Mouse (Mus musculus) embryo, embryonic 11.5 days (tissue): ENCODE measurements around the gene Cldn2.

ENCODE experiments used
- DNase-seq: peaks from one replicate; pipeline ENCODE4 v3.0.0-alpha.2; 2012; ENCODE audit warnings: low read depth, low spot score

The Cldn2 gene

GRCm38 (mm10) chrX:139807391-139807790 lies 6.8 kb downstream of the Cldn2 start:
- no peak for DNase-seq

DNA sequence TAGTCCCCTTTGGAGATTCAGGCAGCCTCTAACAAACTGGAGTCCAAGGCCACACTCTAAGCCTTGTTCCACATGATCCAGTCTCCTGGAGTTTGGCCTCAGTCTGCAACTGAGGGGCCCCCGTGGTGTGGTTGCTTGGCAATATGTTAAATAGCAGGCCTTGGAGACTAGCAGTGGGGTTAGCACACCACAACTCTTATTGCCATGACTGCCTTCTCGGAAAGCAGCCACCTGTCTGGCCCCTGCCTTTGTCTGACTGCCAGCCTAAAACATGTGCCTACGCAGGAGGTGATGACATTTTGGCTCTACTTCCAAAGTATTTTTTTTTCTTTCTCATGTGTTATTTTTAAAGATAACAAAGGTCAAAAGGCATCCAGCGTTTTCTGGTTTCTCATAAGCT lies 7.5 kb downstream of the Cldn2 start:
- DNase-seq, result no peak

DNA sequence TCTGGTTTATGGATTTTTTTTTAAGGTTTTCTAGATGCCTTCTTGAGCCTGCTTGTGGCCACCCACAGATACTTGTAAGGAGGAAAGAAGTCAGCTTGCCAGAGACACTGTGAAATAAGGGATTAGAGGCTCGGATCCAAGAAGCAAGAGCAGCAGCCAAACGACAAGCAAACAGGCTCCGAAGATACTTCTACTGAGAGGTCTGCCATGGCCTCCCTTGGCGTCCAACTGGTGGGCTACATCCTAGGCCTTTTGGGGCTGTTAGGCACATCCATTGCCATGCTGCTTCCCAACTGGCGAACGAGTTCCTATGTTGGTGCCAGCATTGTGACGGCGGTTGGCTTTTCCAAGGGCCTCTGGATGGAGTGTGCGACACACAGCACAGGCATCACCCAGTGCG lies 7.9 kb downstream of the Cldn2 start:
- no peak for DNase-seq

- DNase-seq, result no peak
These were observed 12.1 kb downstream of the Cldn2 start for GRCm38 (mm10) chrX:139812636-139813298.

- DNase-seq, result no peak
These were observed 12.8 kb downstream of the Cldn2 start for GRCm38 (mm10) chrX:139813299-139814002.

- DNase-seq, result no peak
These were observed 13.5 kb downstream of the Cldn2 start for GRCm38 (mm10) chrX:139814018-139814635.

DNA sequence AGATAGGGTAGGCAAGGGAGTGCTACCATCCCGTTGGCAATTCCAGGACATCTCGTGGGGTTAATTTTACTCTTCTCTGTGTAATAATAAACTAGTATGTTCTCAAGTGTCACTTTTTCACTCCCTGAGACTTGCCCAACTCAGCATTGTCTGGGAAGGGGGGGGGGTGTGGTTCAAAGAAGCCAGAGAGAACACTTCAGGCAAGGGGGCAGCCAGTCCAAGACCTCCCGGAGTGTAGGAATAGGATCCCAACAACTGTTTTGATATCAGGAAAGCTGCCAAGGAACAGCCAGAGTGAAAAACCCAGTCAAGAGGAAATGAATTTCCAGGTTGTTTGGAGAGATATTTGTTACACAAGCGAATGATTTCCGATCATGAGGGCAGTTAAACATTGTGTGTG lies 14.6 kb downstream of the Cldn2 start:
- DNase-seq, result no peak

DNA sequence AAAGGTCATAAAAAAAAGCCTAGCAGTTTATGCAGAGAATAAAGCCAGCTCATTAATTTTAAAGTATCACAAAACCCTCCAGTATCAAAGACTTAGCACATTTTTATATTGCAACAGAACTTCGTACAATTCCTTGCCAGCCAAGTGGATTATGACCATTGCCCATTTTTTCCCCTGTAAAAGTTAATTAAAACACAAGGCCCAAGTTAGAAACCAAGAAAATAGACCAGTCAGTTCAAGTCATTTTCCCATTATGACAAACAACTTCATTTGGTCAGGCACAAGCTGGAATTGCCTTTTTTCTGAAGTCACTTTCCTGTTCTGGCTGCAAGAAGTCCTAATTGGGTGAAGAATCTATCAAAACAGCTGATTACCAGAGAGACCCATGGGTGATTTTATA lies 24.8 kb downstream of the Cldn2 start:
- DNase-seq, result no peak

GRCm38 (mm10) chrX:139826926-139827325 lies 26.3 kb downstream of the Cldn2 start:
- DNase-seq, result no peak

- DNase-seq, result no peak
These were observed 27.9 kb downstream of the Cldn2 start for GRCm38 (mm10) chrX:139828363-139829092.

DNA sequence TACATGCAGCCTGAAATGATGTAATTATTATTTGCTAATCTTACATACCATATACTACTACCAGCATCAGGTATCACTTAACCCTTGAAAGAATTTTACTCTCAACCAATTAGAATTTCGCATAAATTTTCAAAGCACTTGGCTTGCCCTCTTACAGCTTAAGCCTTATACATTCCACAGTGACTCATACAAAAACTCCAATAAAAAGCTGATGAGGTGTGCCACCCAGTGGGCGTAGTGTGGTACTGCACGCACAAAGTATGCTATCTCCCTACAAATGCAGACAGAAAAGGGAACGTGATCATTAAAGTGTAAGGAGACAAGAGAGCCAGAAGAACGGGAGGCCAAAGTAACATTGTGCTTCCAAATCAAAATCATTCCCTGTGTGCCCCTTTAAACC lies 31.8 kb downstream of the Cldn2 start:
- DNase-seq, result peak; percentile 26

DNA sequence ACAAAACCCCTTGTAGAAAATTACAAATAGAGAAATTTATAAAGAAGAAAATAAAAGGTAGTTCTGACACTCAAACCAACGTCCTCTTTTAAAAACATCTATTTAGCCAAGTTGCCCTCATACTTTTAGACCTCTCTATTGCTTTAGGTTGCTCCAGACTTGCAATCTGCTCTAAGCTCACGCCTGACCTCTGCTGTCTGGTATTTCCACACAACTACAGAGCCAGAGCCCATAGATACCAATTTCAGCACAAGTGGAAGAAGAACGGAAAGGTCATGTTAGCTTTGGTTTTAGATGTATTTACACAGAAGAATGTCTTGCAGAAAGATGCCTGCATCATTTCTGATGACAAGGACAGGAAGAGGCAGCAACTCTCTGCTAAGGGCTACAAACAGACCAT lies 38.4 kb downstream of the Cldn2 start:
- DNase-seq, result no peak

- DNase-seq, result no peak
These were observed 40.5 kb downstream of the Cldn2 start for GRCm38 (mm10) chrX:139841091-139841490.

GRCm38 (mm10) chrX:139854795-139855194 lies 54.2 kb downstream of the Cldn2 start:
- DNase-seq, result no peak

DNA sequence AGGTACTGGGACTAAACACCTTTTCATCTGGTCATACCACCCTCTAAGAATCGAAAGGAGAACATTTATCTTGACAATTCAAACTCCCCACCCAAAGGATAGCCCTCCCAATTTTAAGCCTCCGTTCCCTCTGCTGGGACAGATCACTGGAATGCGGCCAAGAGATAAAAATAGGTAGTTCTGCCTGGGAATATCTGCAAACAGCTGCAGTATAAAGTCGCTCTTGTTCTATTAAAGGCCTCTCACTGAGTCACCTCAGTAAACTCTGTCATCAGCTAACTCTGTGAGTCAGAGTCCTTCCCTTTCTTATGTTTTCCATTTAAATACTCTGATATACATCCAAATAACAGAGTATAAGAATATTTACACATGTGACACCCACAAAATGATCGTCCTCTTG lies 58.8 kb downstream of the Cldn2 start:
- DNase-seq, result no peak
